Mouse (Mus musculus): Measurements from ENCODE around the gene Spata31d1c. TPM values are rescaled to one million over a fixed set of nuclear protein-coding genes. Genes with fewer than 3 reads are reported as not detected.

Gene Spata31d1c
- polyA plus RNA-seq (2015; fragmentation: Nextera tagmentation; extraction: Ambion mirVana): not detected in 2 replicates

DNA sequence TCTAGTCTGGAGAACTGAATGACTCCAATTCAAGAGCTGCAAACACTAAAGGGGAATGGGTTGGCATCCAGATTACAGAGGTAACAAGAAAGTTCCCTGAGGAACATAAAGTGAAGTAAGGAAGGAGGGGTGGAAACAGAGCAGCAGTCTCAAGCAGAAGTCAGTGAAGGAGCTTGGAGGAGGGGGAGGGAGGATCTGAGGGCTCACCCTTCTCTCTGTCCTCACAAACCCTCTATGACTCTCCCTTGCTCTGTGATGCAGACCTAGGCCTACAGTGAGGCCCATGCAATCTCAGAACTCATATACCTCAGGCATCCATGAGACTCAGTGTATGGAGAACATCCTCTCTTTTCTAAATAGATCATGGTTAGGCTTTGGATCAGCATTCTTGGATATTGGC lies at the start of gene Spata31d1c:
Gene Spata31d1c (plus strand): TSS at position 301 of the 400 bp plus-strand sequence.
- Histone ChIP-seq H3K4me3 (replicated peaks) (no peak within 1 kb of the TSS), H3K4me1 (replicated peaks) (no peaks in the 10 kb centered on the region), H3K9me3 (peaks cover 3% of the 10 kb centered on the region; the same call in 1 of the 2 replicates), H3K27ac (no peak within 1 kb of the TSS), H3K9ac (replicated peaks) (no peak within 1 kb of the TSS), H3K36me3 (no peaks in the 10 kb centered on the region), H3K27me3 (no peaks in the 10 kb centered on the region), H3K4me2 (replicated peaks) (no peak within 1 kb of the TSS)
- no peak for ATAC-seq

DNA sequence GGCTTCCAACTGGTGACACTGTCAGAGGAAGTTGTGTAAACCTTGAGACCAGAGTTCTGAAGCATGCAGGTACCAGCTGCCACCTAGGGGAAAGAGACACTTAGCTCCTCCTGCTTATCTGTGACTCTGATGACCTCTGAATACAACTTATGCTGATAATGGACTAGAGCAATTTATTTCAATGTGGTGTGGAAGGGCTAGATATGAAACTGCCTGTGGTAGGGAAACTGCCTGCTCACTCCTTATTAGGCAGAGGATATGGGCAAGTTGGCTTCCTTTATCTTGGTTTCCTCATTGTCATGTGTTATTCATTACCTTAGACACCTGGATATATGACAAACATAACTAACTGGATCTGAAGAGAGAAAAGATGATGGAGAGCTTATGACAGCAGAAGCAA lies 44.0 kb upstream of the Spata31d1c start:
- H3K4me1 ChIP-seq (replicated peaks): no peaks in the 10 kb centered on the region
- no peaks in the 10 kb centered on the region for H3K9me3 ChIP-seq
- no peak overlapping the region for H3K4me2 ChIP-seq (replicated peaks)
- ATAC-seq: no peak
- H3K9ac ChIP-seq (replicated peaks): no peak overlapping the region
- no peak overlapping the region for H3K4me3 ChIP-seq (replicated peaks)
- H3K27ac ChIP-seq: no peak overlapping the region
- H3K36me3 ChIP-seq: no peaks in the 10 kb centered on the region
- H3K27me3 ChIP-seq: no peaks in the 10 kb centered on the region

DNA sequence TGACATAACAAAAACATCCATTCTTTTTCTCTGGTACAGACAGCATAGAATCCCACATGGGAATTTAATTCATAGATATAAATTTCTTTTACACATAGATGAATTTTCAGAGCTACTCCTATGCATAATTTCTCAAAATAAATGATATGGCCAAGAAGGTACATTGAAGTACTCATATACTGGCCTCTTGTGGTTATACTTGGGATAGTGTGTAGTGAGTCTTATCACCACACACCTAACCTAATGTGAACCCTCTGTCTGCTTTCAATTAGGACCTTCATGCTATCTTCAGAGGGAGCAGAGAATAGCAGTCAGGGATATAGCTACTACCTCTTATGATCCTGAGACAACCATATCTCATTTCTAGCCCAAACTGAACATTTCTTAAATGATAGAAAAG lies 27.4 kb upstream of the Spata31d1c start:
- H3K4me2 ChIP-seq (replicated peaks): no peak overlapping the region
- H3K36me3 ChIP-seq: no peaks in the 10 kb centered on the region
- H3K9ac ChIP-seq (replicated peaks): no peak overlapping the region
- H3K9me3 ChIP-seq: no peaks in the 10 kb centered on the region
- H3K4me3 ChIP-seq (replicated peaks): no peak overlapping the region
- H3K27ac ChIP-seq: no peak overlapping the region
- H3K27me3 ChIP-seq: no peaks in the 10 kb centered on the region
- ATAC-seq: no peak
- no peaks in the 10 kb centered on the region for H3K4me1 ChIP-seq (replicated peaks)

DNA sequence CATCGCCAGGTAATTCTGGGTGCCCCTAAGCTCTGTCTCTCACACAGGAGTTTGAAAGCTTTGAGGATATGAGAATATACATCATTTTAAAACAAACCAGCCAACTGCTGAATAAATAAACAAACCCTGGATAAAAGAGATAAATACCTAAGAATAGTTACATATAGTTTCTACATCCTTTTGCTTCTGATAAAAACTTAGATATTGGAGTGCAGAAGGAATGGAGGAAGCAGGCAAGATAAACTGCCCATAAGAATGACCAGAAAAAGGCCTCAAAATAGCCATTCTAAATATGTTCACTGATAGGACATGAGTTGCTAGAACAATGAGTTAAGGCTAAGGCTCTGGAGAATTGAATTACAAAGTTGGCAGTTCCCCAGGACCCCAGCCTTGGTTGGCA lies 26.1 kb upstream of the Spata31d1c start:
- WGBS: 90% methylated on average over 1 of the region's 1 CpGs
- no peaks in the 10 kb centered on the region for H3K36me3 ChIP-seq
- H3K9me3 ChIP-seq: no peaks in the 10 kb centered on the region

DNA sequence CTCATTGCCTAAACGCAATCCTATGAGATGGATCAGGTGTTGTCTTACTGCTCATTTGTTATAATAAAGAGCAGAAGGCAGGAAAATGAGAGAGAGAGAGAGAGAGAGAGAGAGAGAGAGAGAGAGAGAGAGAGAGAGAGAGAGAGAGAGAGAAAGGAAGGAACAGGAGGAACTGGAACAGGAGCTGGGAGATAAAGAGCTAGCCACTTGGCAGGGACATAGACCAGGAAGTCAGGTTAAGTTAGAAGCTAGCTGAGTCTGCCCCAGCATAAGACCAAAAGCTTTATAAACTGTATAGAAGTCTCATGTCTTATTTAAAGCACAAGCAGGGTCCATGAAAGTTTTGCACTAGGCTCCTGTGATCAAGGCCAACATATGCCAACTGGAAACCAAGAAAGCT lies 24.9 kb upstream of the Spata31d1c start:
- WGBS: 63% methylated on average over 1 of the region's 1 CpGs
- Histone ChIP-seq H3K27me3 (no peaks in the 10 kb centered on the region), H3K4me3 (replicated peaks) (no peak overlapping the region), H3K4me2 (replicated peaks) (no peak overlapping the region), H3K9ac (replicated peaks) (no peak overlapping the region), H3K36me3 (no peaks in the 10 kb centered on the region), H3K4me1 (replicated peaks) (no peaks in the 10 kb centered on the region), H3K27ac (no peak overlapping the region), H3K9me3 (no peaks in the 10 kb centered on the region)
- ATAC-seq: no peak

More for the DNA sequence above, 26.1 kb upstream of the Spata31d1c start:
- Histone ChIP-seq H3K27me3 (no peaks in the 10 kb centered on the region), H3K9ac (replicated peaks) (no peak overlapping the region), H3K4me2 (replicated peaks) (no peak overlapping the region), H3K4me3 (replicated peaks) (no peak overlapping the region), H3K27ac (no peak overlapping the region), H3K4me1 (replicated peaks) (no peaks in the 10 kb centered on the region)
- ATAC-seq: no peak

DNA sequence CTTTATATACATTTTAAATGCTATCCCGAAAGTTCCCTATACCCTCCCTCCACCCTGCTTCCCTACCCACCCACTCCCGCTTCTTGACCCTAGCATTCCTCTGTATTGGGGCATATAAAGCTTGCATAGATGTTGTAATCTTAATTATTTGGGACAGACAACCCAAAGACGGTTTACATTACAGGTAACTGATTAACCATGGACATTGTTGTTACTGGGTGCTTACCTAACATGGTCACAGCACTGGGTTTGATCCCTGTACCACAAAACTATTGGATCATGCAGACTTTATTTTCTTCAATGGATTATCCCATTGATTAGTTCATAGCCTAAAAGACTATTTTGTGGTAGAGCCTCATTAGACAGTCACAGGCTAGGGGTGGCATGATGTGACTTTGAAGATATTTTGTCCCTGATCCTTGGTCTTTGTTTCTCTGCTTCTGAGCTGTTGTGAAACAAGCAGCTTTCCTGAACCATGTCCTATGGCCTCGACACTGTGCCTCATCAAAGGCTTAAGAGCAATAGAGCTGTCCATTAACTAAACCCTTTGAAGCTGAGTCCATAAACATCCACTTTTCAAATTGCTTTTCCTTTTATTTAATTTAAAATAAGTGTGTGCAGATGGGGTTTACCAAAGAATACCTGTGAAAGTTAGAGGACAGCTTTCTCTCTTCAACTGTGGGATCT lies 21.7 kb upstream of the Spata31d1c start:
- H3K9me3 ChIP-seq: no peaks in the 10 kb centered on the region
- WGBS: 67% methylated on average over 4 of the region's 4 CpGs

DNA sequence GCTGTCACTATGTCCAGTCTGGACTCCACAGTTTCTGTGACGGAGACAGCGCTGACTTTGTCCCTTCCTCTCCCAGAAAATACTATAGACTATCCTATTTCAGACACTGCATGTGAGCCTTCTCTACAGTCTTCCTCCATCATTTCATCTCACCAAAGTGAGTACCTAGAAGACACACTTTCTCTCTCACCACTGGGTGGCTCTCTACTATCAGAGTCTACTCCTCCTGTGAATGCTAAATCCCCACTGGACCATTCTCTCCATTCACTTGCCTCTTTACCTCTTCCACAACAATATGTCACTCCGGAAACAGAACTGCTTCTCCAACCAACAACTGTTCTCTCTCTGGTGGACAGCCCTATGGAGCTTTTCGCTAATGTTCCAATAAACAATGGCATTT lies 2.2 kb downstream of the Spata31d1c start:
- peaks cover 3% of the 10 kb centered on the region; the same call in 1 of the 2 replicates for H3K9me3 ChIP-seq
- no peak overlapping the region for H3K4me3 ChIP-seq (replicated peaks)
- WGBS: 69% methylated on average over 4 of the region's 4 CpGs
- no peaks in the 10 kb centered on the region for H3K36me3 ChIP-seq
- H3K27ac ChIP-seq: no peak overlapping the region
- ATAC-seq: no peak
- H3K9ac ChIP-seq (replicated peaks): no peak overlapping the region
- no peak overlapping the region for H3K4me2 ChIP-seq (replicated peaks)
- no peaks in the 10 kb centered on the region for H3K4me1 ChIP-seq (replicated peaks)
- no peaks in the 10 kb centered on the region for H3K27me3 ChIP-seq

More for the DNA sequence above, 21.7 kb upstream of the Spata31d1c start:
- H3K9ac ChIP-seq (replicated peaks): no peak overlapping the region
- no peak for ATAC-seq
- H3K27me3 ChIP-seq: no peaks in the 10 kb centered on the region
- H3K4me1 ChIP-seq (replicated peaks): no peaks in the 10 kb centered on the region
- H3K4me2 ChIP-seq (replicated peaks): no peak overlapping the region
- H3K4me3 ChIP-seq (replicated peaks): no peak overlapping the region
- H3K36me3 ChIP-seq: no peaks in the 10 kb centered on the region
- no peak overlapping the region for H3K27ac ChIP-seq

DNA sequence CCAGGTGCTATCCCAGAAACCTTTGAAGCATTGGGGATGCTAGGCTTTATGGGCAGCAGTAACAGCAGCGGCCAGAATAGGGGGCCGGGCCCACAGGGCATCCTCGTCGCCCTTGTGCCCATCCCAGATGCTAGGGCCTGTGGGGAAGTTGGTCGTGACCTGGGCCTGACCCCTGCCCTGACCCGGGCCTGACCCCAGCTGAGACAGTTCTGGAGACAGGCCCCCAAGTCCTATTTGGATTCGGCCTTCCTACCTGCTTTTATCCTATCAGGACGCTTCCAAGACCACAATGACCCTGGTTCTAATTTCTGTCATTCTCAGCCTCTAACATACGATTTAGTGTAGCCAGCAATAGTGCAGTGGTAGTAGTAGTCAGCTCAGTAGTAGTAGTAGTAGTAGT lies 19.8 kb downstream of the Spata31d1c start, which contains the start of gene Prss47:
Gene Prss47 (minus strand): TSS at position 101 of the 400 bp plus-strand sequence.
- Histone ChIP-seq H3K9me3 (peaks cover 11% of the 10 kb centered on the region), H3K27me3 (no peaks in the 10 kb centered on the region), H3K36me3 (no peaks in the 10 kb centered on the region), H3K4me2 (replicated peaks) (no peak within 1 kb of the TSS), H3K4me1 (replicated peaks) (no peaks in the 10 kb centered on the region), H3K4me3 (replicated peaks) (no peak within 1 kb of the TSS), H3K27ac (no peak within 1 kb of the TSS), H3K9ac (replicated peaks) (no peak within 1 kb of the TSS)
- ATAC-seq: no peak
- 91% methylated on average over 9 of the region's 9 CpGs for WGBS

DNA sequence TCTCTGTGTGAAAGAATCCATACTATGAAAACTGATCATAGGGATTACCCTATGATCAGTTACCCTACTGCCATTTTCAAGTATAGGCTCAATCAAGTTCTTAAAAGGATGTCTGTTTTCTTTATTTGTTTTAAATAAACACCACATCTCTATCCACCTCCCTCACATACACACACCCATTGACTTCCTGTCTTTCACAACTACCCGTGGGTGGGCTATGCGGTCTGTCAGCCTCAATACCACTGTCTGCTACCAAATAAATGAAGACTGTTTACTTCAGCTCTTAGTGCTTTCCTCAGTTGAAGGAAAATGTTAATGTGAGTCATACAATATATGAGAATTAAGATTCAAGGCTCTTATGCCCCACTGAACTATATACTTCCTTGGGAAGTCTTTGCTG lies 37.1 kb downstream of the Spata31d1c start:
- Histone ChIP-seq H3K36me3 (peaks cover 33% of the 10 kb centered on the region), H3K9ac (replicated peaks) (no peak overlapping the region), H3K4me1 (replicated peaks) (no peaks in the 10 kb centered on the region), H3K4me3 (replicated peaks) (no peak overlapping the region), H3K27ac (no peak overlapping the region), H3K9me3 (no peaks in the 10 kb centered on the region), H3K27me3 (no peaks in the 10 kb centered on the region), H3K4me2 (replicated peaks) (no peak overlapping the region)
- ATAC-seq: no peak
- 91% methylated on average over 2 of the region's 2 CpGs for WGBS

Other genes with a start within 250 kb of the Spata31d1c start
- 0.19 and 0.30 TPM in 2 replicates for gene Cntnap3, start 129.1 kb upstream of the Spata31d1c start, polyA plus RNA-seq (2015; fragmentation: Nextera tagmentation; extraction: Ambion mirVana)
- gene Spata31, start 115.7 kb upstream of the Spata31d1c start, polyA plus RNA-seq (2015; fragmentation: Nextera tagmentation; extraction: Ambion mirVana): not detected in 2 replicates
- gene Prss47, start 19.7 kb downstream of the Spata31d1c start, polyA plus RNA-seq (2015; fragmentation: Nextera tagmentation; extraction: Ambion mirVana): not detected in 2 replicates
- 27.4 and 31.3 TPM in 2 replicates for gene Mfsd14b, start 79.9 kb downstream of the Spata31d1c start, polyA plus RNA-seq (2015; fragmentation: Nextera tagmentation; extraction: Ambion mirVana)
- gene Olfr465-ps1, start 105.0 kb downstream of the Spata31d1c start, polyA plus RNA-seq (2015; fragmentation: Nextera tagmentation; extraction: Ambion mirVana): not detected in 2 replicates
- not detected in 2 replicates for gene Olfr466, start 117.2 kb downstream of the Spata31d1c start, polyA plus RNA-seq (2015; fragmentation: Nextera tagmentation; extraction: Ambion mirVana)
- gene Nlrp4f, start 172.9 kb downstream of the Spata31d1c start, polyA plus RNA-seq (2015; fragmentation: Nextera tagmentation; extraction: Ambion mirVana): not detected in 2 replicates
- not detected in 2 replicates for gene Gm10775, start 226.5 kb downstream of the Spata31d1c start, polyA plus RNA-seq (2015; fragmentation: Nextera tagmentation; extraction: Ambion mirVana)
- 20.5 and 22.1 TPM in 2 replicates for gene Zfp369, start 245.8 kb downstream of the Spata31d1c start, polyA plus RNA-seq (2015; fragmentation: Nextera tagmentation; extraction: Ambion mirVana)

Data from midbrain, embryonic 13.5 days (tissue).